Comparison of ENCODE assay signal across 22 mouse cellular contexts in genomic region chr1:127812929-127813328, GRCm38 (mm10). TPM values are rescaled to one million over a fixed set of nuclear protein-coding genes. Genes with fewer than 3 reads are reported as not detected.
DNase-seq lines count a peak whose midpoint lies in the region; ATAC-seq lines count a peak whose summit lies in the region.
"Had no signal": no experiment of that assay in that cellular context is flagged by ENCODE, and none has a peak within 500 bp of the region (broad histone marks: within the 10 kb centered on the region; RNA-seq: fewer than 3 reads in every experiment).

No protein-coding gene starts in this region.

- intact Hi-C loops in heart, postnatal 14 days (cut with DNase I): no loop called here
- intact Hi-C loops in left cerebral cortex, postnatal 36 days (cut with DNase I): no loop called here
- intact Hi-C loops in left cerebral cortex, postnatal 25 days (cut with DNase I): no loop called here

- no peak overlapping the region for H3K9ac ChIP-seq in heart, embryonic 15.5 days
- H3K9ac ChIP-seq: intestine, embryonic 15.5 days; lung, embryonic 14.5 days; midbrain, embryonic 13.5 days had no signal

- no peak for DNase-seq in heart, postnatal 14 days
- DNase-seq in left cerebral cortex, adult 9 months (ENCODE audit: low spot score in 2 of 2): peak; percentile 27 to 35
- DNase-seq in left cerebral cortex, postnatal 36 days (ENCODE audit: low spot score in 2 of 2): no peak
- DNase-seq in T-cell, adult 2 months (ENCODE audit: low spot score): peak; percentile 8
- peak; percentile 20 to 75 for DNase-seq in left cerebral cortex, postnatal 25 days (ENCODE audit: low spot score in 2 of 2)
- DNase-seq in cerebellum, postnatal 36 days: no peak
- DNase-seq: cerebellum, postnatal 14 days; gastrocnemius, postnatal 36 days; layer of hippocampus, postnatal 36 days; lung, embryonic 14.5 days; thymus, adult 2 months had no signal

- H3K36me3 ChIP-seq in heart, embryonic 15.5 days: no peaks in the 10 kb centered on the region; the same call in 1 of the 2 replicates
- H3K36me3 ChIP-seq: embryonic facial prominence, embryonic 10.5 days; intestine, embryonic 15.5 days; midbrain, embryonic 13.5 days had no signal

- no peaks in the 10 kb centered on the region for H3K27me3 ChIP-seq in heart, embryonic 15.5 days
- H3K27me3 ChIP-seq: CH12.LX; intestine, embryonic 15.5 days; midbrain, embryonic 13.5 days had no signal

- no peak overlapping the region for H3K27ac ChIP-seq in heart, embryonic 15.5 days
- H3K27ac ChIP-seq: embryonic facial prominence, embryonic 10.5 days; hindbrain, embryonic 10.5 days; intestine, embryonic 15.5 days; macrophage; midbrain, embryonic 13.5 days had no signal

- H3K4me1 ChIP-seq in heart, embryonic 15.5 days (replicated peaks): peaks cover 4% of the 10 kb centered on the region; the same call in 1 of the 2 replicates
- H3K4me1 ChIP-seq: embryonic facial prominence, embryonic 10.5 days; intestine, embryonic 15.5 days; midbrain, embryonic 13.5 days had no signal

- 41% methylated on average over 7 of the region's 7 CpGs for WGBS in heart, embryonic 15.5 days

- 0 out of 2 replicates have a peak overlapping the region, but pooled peaks have one; percentile 25 for H3K4me2 ChIP-seq in heart, embryonic 15.5 days
- H3K4me2 ChIP-seq: intestine, embryonic 15.5 days; lung, embryonic 14.5 days; midbrain, embryonic 13.5 days had no signal

- H3K4me3 ChIP-seq in heart, embryonic 15.5 days: no peak overlapping the region
- H3K4me3 ChIP-seq: embryonic facial prominence, embryonic 10.5 days; erythroblast, embryonic 14.5 days; hindbrain, embryonic 10.5 days; intestine, embryonic 15.5 days; midbrain, embryonic 13.5 days had no signal

- ATAC-seq in heart, embryonic 15.5 days (replicated peaks; ENCODE audit: insufficient number of reproducible peaks, insufficient read depth, low FRiP score, low read depth): no peak
- ATAC-seq: forebrain, embryonic 16.5 days; intestine, embryonic 15.5 days; midbrain, embryonic 13.5 days had no signal

- H3K9me3 ChIP-seq in heart, embryonic 15.5 days (replicated peaks): no peaks in the 10 kb centered on the region
- H3K9me3 ChIP-seq: embryonic facial prominence, embryonic 10.5 days; hindbrain, embryonic 10.5 days; intestine, embryonic 15.5 days; midbrain, embryonic 13.5 days had no signal

RNA-seq across cellular contexts. Expression of gene Ccnt2, which starts 39.0 kb away (rescaled TPM):
- polyA plus RNA-seq in heart, embryonic 15.5 days (2015; fragmentation: Nextera tagmentation; extraction: Ambion mirVana): 59.9 and 62.5 TPM in 2 replicates
- total RNA-seq in heart, postnatal 14 days (2021): 10 to 100 TPM; 31.0 to 33.2 TPM
- total RNA-seq in left cerebral cortex, postnatal 36 days (2021): 10 to 100 TPM; 50.8 to 72.3 TPM
- total RNA-seq in left cerebral cortex, postnatal 25 days (2021): 10 to 100 TPM; 61.3 to 68.8 TPM

RNA-seq across cellular contexts. Expression of gene Map3k19, which starts 41.9 kb away (rescaled TPM):
- polyA plus RNA-seq in heart, embryonic 15.5 days (2015; fragmentation: Nextera tagmentation; extraction: Ambion mirVana): 0.11 TPM in 2 replicates
- under 1 TPM in 1 of 2 experiments, not detected in 1; 0.17 TPM for total RNA-seq in heart, postnatal 14 days (2021)
- total RNA-seq in left cerebral cortex, postnatal 36 days (2021): 1 to 10 TPM; 4.4 to 8.7 TPM
- total RNA-seq in left cerebral cortex, postnatal 25 days (2021): 1 to 10 TPM; 5.4 to 6.0 TPM
- total RNA-seq: gastrocnemius, postnatal 36 days; liver, adult 2 months had no signal
- polyA plus RNA-seq: erythroblast, embryonic 14.5 days; intestine, embryonic 15.5 days; small intestine, adult 2 months had no signal

RNA-seq across cellular contexts. Expression of gene Rab3gap1, which starts 55.6 kb away (rescaled TPM):
- 23.9 and 24.7 TPM in 2 replicates for polyA plus RNA-seq in heart, embryonic 15.5 days (2015; fragmentation: Nextera tagmentation; extraction: Ambion mirVana)
- 10 to 100 TPM; 37.6 to 39.3 TPM for total RNA-seq in heart, postnatal 14 days (2021)
- 10 to 100 TPM; 72.2 to 78.2 TPM for total RNA-seq in left cerebral cortex, postnatal 36 days (2021)
- 10 to 100 TPM; 76.4 to 76.5 TPM for total RNA-seq in left cerebral cortex, postnatal 25 days (2021)

Comparison
In these comparisons a context has a peak if more than half of its experiments do, and no peak if none do; other contexts are left out.
1. DNase-seq: peak in left cerebral cortex, adult 9 months (2 of 2), T-cell, adult 2 months (single experiment) and left cerebral cortex, postnatal 25 days (2 of 2); none in heart, postnatal 14 days (0 of 2), left cerebral cortex, postnatal 36 days (0 of 2) and cerebellum, postnatal 36 days (0 of 2).
2. RNA of gene Map3k19, which starts 41.9 kb away (total RNA-seq): 4.4 to 8.7 TPM in left cerebral cortex, postnatal 36 days and 5.4 to 6.0 TPM in left cerebral cortex, postnatal 25 days; 0.17 TPM in heart, postnatal 14 days; every median in the first group is over 4 times any median in the second.